18 mouse cellular contexts compared by ENCODE assay signal in genomic region chr7:74016613-74017012, GRCm38 (mm10). TPM values are rescaled to one million over a fixed set of nuclear protein-coding genes. Genes with fewer than 3 reads are reported as not detected.
DNase-seq lines count a peak whose midpoint lies in the region; ATAC-seq and TF ChIP-seq lines count a peak whose summit lies in the region.
"Had no signal": no experiment of that assay in that cellular context is flagged by ENCODE, and none has a peak within 500 bp of the region (broad histone marks: within the 10 kb centered on the region; RNA-seq: fewer than 3 reads in every experiment).

No protein-coding gene starts in this region.

- no peak overlapping the region for H3K4me2 ChIP-seq in kidney, postnatal 0 days (ENCODE audit: low read length)
- H3K4me2 ChIP-seq in kidney, embryonic 15.5 days: no peak overlapping the region
- no peak overlapping the region for H3K4me2 ChIP-seq in midbrain, embryonic 11.5 days
- no peak overlapping the region for H3K4me2 ChIP-seq in midbrain, embryonic 13.5 days (replicated peaks)
- H3K4me2 ChIP-seq: forebrain, embryonic 12.5 days; heart, embryonic 13.5 days; neural tube, embryonic 12.5 days; stomach, embryonic 15.5 days had no signal

- peak; percentile 45; the same call in 1 of the 2 replicates for TF ChIP-seq CTCF in kidney, postnatal 0 days (IDR thresholded peaks at IDR 0.05; ENCODE audit: low read depth)
- TF ChIP-seq CTCF in brain, embryonic 14.5 days (IDR thresholded peaks at IDR 0.05; ENCODE audit: borderline replicate concordance, extremely low read depth, insufficient read depth, insufficient read length): no peak

- H3K9me3 ChIP-seq in kidney, postnatal 0 days (replicated peaks; ENCODE audit: low read length): no peaks in the 10 kb centered on the region
- H3K9me3 ChIP-seq in kidney, embryonic 15.5 days (replicated peaks): no peaks in the 10 kb centered on the region
- no peaks in the 10 kb centered on the region for H3K9me3 ChIP-seq in midbrain, embryonic 11.5 days (ENCODE audit: control insufficient read depth, low read length)
- H3K9me3 ChIP-seq in midbrain, embryonic 13.5 days: no peaks in the 10 kb centered on the region
- H3K9me3 ChIP-seq: forebrain, embryonic 12.5 days; heart, embryonic 13.5 days; limb, embryonic 10.5 days; neural tube, embryonic 12.5 days; stomach, embryonic 15.5 days had no signal

- no peak overlapping the region for H3K27ac ChIP-seq in kidney, postnatal 0 days
- H3K27ac ChIP-seq in kidney, embryonic 15.5 days: no peak overlapping the region
- H3K27ac ChIP-seq in midbrain, embryonic 11.5 days (ENCODE audit: low read depth, low read length): no peak overlapping the region
- no peak overlapping the region for H3K27ac ChIP-seq in midbrain, embryonic 13.5 days
- H3K27ac ChIP-seq: forebrain, embryonic 12.5 days; heart, embryonic 13.5 days; limb, embryonic 10.5 days; liver, embryonic 14.5 days; macrophage; neural tube, embryonic 12.5 days; stomach, embryonic 15.5 days had no signal

- no peaks in the 10 kb centered on the region for H3K36me3 ChIP-seq in kidney, postnatal 0 days (ENCODE audit: insufficient read depth, low read length)
- no peaks in the 10 kb centered on the region for H3K36me3 ChIP-seq in kidney, embryonic 15.5 days
- H3K36me3 ChIP-seq in midbrain, embryonic 11.5 days (ENCODE audit: control insufficient read depth, insufficient read depth, low read length): no peaks in the 10 kb centered on the region
- H3K36me3 ChIP-seq in midbrain, embryonic 13.5 days: no peaks in the 10 kb centered on the region
- H3K36me3 ChIP-seq: forebrain, embryonic 12.5 days; heart, embryonic 13.5 days; limb, embryonic 10.5 days; neural tube, embryonic 12.5 days; stomach, embryonic 15.5 days had no signal

- peaks cover 7% of the 10 kb centered on the region for H3K4me1 ChIP-seq in kidney, postnatal 0 days (replicated peaks; ENCODE audit: insufficient read depth, low read length)
- H3K4me1 ChIP-seq in kidney, embryonic 15.5 days: peaks cover 17% of the 10 kb centered on the region
- H3K4me1 ChIP-seq in midbrain, embryonic 11.5 days (ENCODE audit: control insufficient read depth, insufficient read depth, low read length): peaks cover 5% of the 10 kb centered on the region; the same call in 1 of the 2 replicates
- peaks cover 12% of the 10 kb centered on the region for H3K4me1 ChIP-seq in midbrain, embryonic 13.5 days (replicated peaks)

- H3K27me3 ChIP-seq in kidney, postnatal 0 days (ENCODE audit: insufficient read depth, low read length): 0 out of 2 replicates have a peak, but pooled peaks cover 4% of the 10 kb centered on the region
- H3K27me3 ChIP-seq in kidney, embryonic 15.5 days: peaks cover 27% of the 10 kb centered on the region
- peaks cover 7% of the 10 kb centered on the region; the same call in 1 of the 2 replicates for H3K27me3 ChIP-seq in midbrain, embryonic 11.5 days (ENCODE audit: control insufficient read depth, insufficient read depth, low read length)
- H3K27me3 ChIP-seq in midbrain, embryonic 13.5 days: peaks cover 9% of the 10 kb centered on the region; the same call in 1 of the 2 replicates

- no peak for DNase-seq in kidney, postnatal 0 days (ENCODE audit: low spot score)
- DNase-seq in midbrain, embryonic 11.5 days (ENCODE audit: low spot score, missing footprints): peak; percentile 75
- DNase-seq in brain, embryonic 14.5 days (ENCODE audit: low read depth): peak; percentile 35
- no peak for DNase-seq in thymus, adult 18-20 months
- no peak for DNase-seq in frontal cortex, postnatal 36 days (ENCODE audit: low spot score in 2 of 2)
- DNase-seq: adrenal gland, adult 2 months; cerebellum, adult 9-10 months; heart, postnatal 4 days; kidney, adult 9 months had no signal

- H3K4me3 ChIP-seq in kidney, postnatal 0 days (replicated peaks; ENCODE audit: low read depth, low read length): no peak overlapping the region
- no peak overlapping the region for H3K4me3 ChIP-seq in kidney, embryonic 15.5 days (replicated peaks)
- H3K4me3 ChIP-seq in midbrain, embryonic 11.5 days (ENCODE audit: low read depth, low read length): no peak overlapping the region
- H3K4me3 ChIP-seq in midbrain, embryonic 13.5 days (replicated peaks): no peak overlapping the region
- H3K4me3 ChIP-seq: forebrain, embryonic 12.5 days; heart, embryonic 13.5 days; limb, embryonic 10.5 days; neural tube, embryonic 12.5 days; stomach, embryonic 15.5 days had no signal

- TF ChIP-seq POLR2A in brain, embryonic 14.5 days (IDR thresholded peaks at IDR 0.05; ENCODE audit: borderline replicate concordance, extremely low read depth, insufficient read depth, insufficient read length, poor library complexity, severe bottlenecking): no peak

- 88% methylated on average over 2 of the region's 2 CpGs for WGBS in kidney, postnatal 0 days
- WGBS in kidney, embryonic 15.5 days: 84% methylated on average over 2 of the region's 2 CpGs
- WGBS in midbrain, embryonic 11.5 days: 86% methylated on average over 2 of the region's 2 CpGs
- WGBS in midbrain, embryonic 13.5 days: 85% methylated on average over 2 of the region's 2 CpGs

- no peak overlapping the region for H3K9ac ChIP-seq in kidney, postnatal 0 days (ENCODE audit: low read depth, low read length)
- no peak overlapping the region for H3K9ac ChIP-seq in kidney, embryonic 15.5 days
- H3K9ac ChIP-seq in midbrain, embryonic 11.5 days (ENCODE audit: low read length): no peak overlapping the region
- no peak overlapping the region for H3K9ac ChIP-seq in midbrain, embryonic 13.5 days (replicated peaks)
- H3K9ac ChIP-seq: forebrain, embryonic 12.5 days; heart, embryonic 13.5 days; liver, embryonic 14.5 days; neural tube, embryonic 12.5 days; stomach, embryonic 15.5 days had no signal

- no peak for ATAC-seq in kidney, postnatal 0 days (replicated peaks; ENCODE audit: low FRiP score, low read depth)
- ATAC-seq in kidney, embryonic 15.5 days (replicated peaks; ENCODE audit: low FRiP score): no peak
- no peak for ATAC-seq in midbrain, embryonic 11.5 days (ENCODE audit: low FRiP score)
- no peak for ATAC-seq in midbrain, embryonic 13.5 days

RNA-seq across cellular contexts. Expression of gene St8sia2, which starts 3.1 kb away (rescaled TPM):
- polyA plus RNA-seq in kidney, postnatal 0 days (2015; fragmentation: Nextera tagmentation; extraction: Ambion mirVana): 5.0 and 5.1 TPM in 2 replicates
- polyA plus RNA-seq in kidney, embryonic 15.5 days (2015; fragmentation: Nextera tagmentation; extraction: Ambion mirVana): 10.3 and 11.7 TPM in 2 replicates
- 40.2 and 42.7 TPM in 2 replicates for polyA plus RNA-seq in midbrain, embryonic 11.5 days (2014; fragmentation: Nextera tagmentation; extraction: Ambion mirVana)
- 81.0 and 85.6 TPM in 2 replicates for polyA plus RNA-seq in midbrain, embryonic 13.5 days (2015; fragmentation: Nextera tagmentation; extraction: Ambion mirVana)
- 72.4 and 129 TPM in 2 replicates for polyA plus RNA-seq in brain, embryonic 14.5 days (2012; rRNA removed)
- polyA plus RNA-seq: macrophage had no signal

Comparison
In these comparisons a context has a peak if more than half of its experiments do, and no peak if none do; other contexts are left out.
1. DNase-seq: peak in midbrain, embryonic 11.5 days (single experiment) and brain, embryonic 14.5 days (single experiment); none in kidney, postnatal 0 days (single experiment), thymus, adult 18-20 months (0 of 2) and frontal cortex, postnatal 36 days (0 of 2).